Mouse (Mus musculus): ENCODE measurements around the gene Pak1ip1. TPM values are rescaled to one million over a fixed set of nuclear protein-coding genes. Genes with fewer than 3 reads are reported as not detected.

Gene Pak1ip1
- total RNA-seq, 2 experiments from 2014 or later = 40.1 to 41.5 TPM

DNA sequence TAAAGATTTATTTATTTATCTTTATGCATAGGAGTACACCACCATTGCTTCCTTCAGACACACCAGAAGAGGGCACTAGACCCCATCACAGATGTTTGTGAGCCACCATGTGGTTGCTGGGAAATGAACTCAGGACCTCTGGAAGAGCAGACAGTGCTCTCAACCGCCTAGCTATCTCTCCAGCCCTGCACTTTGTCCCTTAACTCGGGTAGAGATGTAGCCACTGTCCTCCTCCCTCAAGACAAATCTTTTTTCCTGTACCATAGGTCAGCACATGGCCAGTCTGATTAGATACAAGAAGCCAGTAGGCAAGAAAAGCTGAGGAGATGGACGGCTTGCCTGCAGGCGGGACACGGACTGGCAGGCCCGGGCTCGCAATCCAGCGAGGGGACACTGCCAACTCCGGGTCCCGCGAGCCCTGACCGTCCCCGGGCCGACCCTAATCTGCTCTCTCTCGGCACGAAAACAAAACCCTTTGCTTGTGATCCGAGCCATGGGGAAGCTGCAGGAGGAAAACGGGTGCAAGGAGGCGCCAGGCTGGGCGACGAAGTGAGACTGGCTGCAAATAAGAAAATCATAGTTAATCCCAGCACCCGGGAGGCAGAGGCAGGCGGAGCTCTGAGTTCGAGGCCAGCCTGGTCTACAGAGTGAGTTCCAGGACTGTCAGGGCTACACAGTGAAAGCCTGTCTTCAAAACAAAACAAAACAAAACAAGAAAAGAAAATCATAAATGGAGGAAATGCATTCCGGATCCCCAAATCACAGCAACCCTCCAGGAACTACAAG lies 490 bp upstream of the Pak1ip1 start:
- peak in 1 of 2 experiments; percentile 11 for DNase-seq (ENCODE audit: low spot score in 2 of 2)

DNA sequence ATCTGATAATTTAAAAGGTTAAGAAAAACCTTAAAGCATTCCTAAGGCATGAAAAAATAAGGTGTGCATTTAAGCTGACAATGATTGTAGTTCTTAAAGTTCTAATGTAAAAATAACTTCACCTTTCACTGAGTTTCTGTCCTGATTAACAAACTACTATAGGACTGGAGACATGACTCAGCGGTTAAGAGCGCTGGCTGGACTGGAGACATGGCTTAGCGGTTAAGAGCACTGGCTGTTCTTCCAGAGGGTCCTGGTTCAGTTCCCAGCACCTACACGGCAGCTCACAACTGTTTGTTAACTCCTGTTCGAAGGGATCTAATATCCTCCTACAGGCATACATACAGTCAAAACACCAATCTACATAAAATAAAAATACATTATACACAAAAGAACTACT lies 1.2 kb downstream of the Pak1ip1 start:
- DNase-seq (ENCODE audit: low spot score in 2 of 2) = no peak

DNA sequence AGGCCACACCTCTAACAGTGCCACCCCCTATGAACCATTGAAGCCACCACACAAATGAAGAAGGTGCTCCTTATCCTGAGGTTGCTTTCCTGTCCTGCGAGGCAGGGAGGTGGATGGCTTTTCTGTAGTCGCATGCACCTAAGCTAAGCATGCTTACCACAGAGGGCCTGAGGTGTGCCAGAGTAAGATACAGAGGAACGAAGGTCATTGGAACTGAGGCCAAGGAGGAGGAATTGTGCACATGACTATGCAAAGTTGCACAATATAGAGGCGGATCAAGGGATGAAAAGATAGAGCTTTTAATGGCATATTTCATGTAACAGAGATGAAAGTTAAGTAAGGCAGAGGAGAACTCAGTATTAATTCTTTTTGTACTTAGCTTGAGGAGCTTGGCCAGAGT lies 5.4 kb downstream of the Pak1ip1 start:
- no peak for DNase-seq (ENCODE audit: low spot score in 2 of 2)

DNA sequence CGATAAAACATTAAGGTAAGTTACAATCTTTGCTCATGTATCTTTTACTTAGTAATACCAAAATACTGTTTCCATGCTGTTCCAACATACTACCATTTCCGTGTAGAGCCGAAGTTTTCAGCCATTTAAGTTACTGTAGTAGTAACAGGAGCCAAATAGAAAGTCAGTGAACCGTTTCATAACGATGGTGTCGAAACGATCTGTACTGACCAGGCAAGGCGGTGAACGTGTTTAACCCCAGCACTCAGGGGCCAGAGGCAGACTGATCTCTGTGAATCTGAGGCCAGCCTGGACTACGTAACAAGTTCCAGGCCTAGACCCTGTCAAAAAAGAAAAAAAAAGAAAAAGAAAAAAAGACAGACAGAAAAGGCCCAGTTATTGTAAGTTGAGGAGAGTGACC lies 7.4 kb downstream of the Pak1ip1 start:
- no peak for DNase-seq (ENCODE audit: low spot score in 2 of 2)

DNA sequence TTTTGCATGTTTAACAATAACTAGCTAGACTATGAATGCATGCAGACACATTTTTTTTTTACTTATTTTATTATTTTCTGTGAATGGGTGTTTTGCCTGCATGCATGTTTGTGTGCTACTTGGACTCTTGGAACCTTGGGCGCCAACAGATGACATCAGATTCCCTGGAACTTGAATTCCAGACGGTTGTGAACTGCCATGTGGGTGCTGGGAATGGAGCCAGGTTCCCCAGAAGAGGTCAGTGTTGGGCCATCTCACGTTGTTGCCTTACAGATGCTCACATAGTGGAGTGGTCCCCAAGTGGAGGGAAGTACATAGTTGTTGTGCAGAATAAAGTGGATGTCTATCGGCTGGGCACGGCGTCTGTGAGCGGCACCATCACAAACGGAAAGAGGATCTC lies 8.1 kb downstream of the Pak1ip1 start:
- no peak for DNase-seq (ENCODE audit: low spot score in 2 of 2)

DNA sequence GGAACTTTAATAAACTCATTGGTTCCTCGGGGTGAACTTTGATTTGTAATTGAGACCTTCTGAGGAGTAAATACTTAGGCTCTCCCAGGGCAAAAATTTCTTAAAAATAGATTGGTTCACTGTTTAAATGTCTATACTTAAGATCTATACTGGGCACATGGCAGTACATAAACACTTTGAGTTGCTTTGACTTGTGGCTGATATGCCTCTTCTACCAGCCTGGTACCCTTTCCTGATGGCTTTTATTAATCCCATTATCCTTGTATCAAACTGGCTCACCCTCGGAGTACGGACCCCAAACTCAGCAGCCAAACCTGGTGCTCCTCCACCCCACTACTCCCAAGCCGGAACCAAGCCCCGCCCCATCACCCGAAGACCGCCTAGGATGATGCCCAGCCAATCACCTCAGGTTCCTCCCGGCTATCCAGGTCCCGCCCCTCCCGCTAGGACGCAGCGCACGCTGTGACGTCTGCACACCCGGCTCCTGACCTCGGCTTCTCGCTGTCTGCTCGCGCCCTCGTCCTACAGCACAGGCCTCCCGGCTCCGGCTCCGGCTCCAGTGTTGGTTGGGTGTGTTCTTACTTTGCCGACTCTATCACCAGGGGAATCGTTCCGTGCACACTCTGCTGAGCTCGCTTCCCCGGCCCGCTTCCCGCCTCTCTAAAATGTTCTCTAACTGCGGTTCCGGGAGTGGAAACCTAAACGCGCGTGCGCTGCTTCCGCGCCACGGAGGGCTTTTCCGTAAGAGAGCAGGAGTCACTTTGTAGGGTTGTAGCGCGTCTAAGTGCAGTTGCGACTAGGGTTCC lies 15.2 kb downstream of the Pak1ip1 start, which contains the start of gene Tmem14c:
Gene Tmem14c (plus strand): TSS at position 464 of the 806 bp plus-strand sequence.
- peak; percentile 95 to 96 for DNase-seq (ENCODE audit: low spot score in 2 of 2)

DNA sequence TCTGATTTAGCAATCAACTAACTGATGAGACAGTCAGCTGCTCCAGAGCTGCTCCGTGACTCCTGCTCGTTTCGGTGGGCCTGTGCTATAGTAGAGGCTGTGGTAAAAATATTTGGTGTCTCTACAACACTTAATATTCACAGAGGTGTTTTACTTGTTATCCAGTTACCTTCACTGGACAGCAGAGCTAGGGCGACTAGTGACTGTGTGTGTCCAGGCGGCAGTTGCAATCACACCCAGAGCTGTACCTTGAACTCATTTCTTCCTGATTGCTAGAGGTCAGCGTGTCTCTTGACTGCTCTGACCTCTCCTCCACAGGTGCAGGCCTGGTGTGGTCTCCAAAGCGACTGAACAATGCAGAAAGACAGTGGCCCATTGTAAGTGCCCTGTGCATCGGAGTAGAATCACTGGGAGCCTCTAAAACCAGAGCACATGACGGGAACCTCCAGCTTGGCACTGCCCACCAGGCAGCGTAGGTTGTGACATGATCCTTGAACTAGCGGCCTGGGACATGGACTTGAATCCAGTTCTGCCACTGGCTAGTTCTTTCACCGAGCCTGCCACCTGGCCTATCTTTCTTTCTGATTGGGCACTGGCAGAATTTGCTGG lies 16.1 kb downstream of the Pak1ip1 start:
- no peak for DNase-seq (ENCODE audit: low spot score in 2 of 2)

DNA sequence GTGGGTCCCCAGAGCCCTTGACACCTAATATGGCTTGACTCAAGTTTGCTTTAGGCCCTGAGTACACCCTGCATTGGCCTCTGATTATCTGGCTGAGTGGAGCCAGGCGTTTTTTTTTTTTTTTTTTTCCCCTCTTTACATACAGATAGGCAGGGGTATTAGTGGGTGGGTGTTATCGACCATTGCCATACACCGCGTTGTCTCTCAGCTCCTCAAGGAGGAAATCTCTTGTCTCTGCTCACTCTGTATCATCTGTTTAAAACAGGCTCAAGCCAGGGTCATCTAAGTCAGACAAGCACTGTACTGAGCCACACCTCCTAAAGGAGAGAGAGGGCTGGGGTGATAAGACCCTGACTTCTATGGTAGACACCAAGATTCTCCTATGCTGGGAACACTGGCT lies 17.0 kb downstream of the Pak1ip1 start:
- no peak for DNase-seq (ENCODE audit: low spot score in 2 of 2)

DNA sequence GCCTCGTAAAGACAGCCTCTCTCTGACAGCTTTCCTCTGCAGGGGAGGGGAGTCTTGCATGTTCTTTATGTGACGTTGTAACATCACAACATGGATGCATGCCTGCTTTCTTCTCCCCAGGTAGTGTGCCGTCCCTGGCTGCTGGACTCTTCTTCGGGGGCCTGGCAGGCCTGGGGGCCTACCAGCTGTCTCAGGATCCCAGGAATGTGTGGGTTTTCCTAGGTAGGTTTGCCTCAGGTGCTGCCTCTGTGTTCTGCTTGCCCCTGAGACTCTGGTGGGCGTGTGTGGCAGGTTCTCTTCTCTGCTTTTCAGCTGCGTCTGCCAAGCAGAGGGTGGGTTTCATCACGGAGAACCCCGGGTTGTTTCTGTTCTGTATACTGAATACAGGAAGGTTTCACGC lies 17.4 kb downstream of the Pak1ip1 start:
- DNase-seq (ENCODE audit: low spot score in 2 of 2) = no peak

DNA sequence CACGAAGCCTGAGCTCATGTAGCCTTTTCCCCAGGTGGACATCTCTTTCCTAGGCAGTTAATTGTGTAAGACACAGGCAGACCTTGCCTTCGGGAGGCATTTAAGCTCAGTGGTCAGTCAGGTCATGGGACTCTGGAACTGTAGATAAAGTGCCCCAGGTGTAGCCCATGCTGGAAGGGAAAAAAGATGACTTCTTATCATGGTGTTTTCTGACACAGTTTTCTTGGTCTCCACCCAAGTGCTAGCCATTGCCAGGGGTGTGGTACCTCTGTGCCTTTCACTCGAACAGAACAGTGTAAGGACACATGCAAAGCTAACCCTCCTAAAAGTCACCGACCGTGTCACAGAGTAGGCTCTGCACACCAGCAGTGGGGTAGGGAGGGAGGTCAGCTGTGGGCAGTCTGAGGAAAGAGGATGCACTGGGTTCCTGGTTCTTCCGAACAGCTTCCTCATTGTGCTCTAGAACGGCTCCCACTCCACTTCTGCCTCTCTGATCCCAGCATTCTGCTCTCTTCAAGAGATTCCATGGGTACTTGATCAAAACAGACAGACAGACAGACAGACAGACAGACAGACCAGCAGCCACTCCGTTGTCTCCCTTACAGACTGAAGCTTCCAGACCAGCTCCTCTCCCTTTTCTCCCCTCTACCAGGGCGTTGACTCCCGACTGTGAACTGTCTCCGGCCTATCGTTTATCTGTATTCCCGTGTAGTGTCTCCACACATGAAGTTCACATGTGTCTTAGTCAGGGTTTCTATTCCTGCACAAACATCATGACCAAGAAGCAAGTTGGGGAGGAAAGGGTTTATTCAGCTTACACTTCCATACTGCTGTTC lies 18.2 kb downstream of the Pak1ip1 start:
- no peak for DNase-seq (ENCODE audit: low spot score in 2 of 2)

DNA sequence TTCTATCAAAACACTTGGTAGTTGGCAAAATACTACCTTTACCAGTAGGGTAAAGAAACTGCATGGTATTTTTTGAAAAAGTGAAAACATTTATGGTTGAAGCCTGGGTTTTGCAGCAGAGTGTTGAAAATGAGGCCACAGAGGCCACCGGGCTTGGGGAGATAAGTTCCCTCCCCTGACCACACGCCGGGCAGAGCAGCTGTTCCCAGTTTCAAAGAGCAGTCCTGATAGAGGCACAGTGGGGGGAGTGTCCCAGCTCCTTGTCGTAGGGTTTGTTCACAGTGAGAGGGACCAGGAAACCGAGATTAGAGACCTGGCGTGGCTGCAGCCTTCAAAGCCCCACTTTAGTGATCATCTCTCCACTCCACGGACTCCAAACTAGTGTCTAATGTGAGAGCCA lies 19.7 kb downstream of the Pak1ip1 start:
- no peak for DNase-seq (ENCODE audit: low spot score in 2 of 2)

DNA sequence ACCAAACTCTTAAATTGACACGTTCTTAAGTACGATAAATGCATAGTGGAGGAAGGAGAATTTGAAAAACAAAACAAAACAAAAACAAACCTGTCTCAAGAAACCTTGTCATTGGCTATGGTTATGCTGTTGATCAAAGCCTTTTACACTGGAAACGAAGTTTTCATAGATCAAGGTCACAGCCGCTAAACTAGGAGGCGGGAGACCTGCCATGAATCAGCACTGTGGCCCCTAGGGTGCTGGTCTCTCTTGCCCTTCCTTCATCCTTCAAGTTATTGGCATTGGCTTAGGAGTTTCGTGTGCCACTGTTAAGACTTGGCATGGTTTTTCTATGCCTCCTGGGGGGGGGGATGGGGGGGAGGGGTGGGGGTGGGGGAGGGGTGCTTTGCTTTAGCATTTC lies 20.8 kb downstream of the Pak1ip1 start:
- DNase-seq (ENCODE audit: low spot score in 2 of 2) = no peak

DNA sequence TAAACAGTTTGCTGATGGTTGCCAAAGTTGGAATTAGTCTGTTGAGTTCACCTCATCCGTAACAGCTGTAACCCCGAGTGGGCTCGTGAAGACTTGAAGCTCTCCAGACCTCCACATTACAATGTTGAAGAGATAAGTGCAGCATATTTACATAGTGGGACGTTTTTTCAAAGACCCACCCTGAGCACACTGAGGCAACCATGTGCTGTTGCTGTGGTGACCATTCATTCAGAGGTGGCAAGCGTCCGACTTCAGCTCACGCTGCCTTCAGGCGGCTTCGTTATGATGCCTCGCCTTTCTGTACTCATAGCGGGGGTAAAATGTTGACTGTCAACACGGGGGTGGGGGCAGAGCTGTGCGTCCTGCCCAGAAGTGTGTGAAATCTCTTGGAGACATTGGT lies 21.3 kb downstream of the Pak1ip1 start:
- DNase-seq (ENCODE audit: low spot score in 2 of 2) = no peak

DNA sequence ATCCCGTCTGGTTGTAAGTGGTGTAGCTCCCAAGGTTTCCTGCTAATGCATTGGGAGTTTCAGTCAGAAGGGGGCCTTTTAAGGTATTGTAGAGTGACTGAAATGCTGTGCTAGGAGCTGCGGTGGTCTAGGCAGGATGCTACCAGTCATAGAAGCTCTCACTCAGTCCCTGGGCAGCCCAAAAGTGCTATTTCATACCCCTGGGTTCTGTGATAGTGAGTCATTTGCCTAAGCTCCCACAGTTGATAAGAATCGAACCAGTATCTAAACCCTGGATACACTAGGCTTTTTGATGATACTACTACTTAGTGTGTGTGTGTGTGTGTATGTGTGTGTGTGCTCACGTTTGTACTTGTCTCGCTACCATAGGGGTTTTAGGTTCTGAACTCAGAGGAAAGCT lies 29.3 kb downstream of the Pak1ip1 start:
- DNase-seq (ENCODE audit: low spot score in 2 of 2) = no peak

DNA sequence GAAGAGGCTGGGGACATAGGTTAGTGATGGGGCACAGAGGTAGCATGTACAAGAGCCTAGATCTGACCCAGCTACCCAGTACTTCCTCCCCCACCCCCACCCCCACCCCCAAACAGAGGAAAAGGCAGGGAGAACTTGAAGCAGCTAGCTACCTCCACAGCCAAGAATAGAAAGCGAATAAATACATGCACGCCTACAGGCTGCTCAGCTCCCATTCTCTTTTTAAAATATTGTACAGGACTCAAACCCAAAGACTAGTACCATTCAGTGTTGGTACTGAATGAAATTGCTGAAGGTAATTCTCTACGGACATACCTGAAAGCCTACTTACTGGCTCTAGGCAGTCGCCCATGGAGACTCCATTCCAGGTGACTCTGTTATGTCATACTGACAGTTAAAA lies 41.7 kb downstream of the Pak1ip1 start:
- no peak for DNase-seq (ENCODE audit: low spot score in 2 of 2)

DNA sequence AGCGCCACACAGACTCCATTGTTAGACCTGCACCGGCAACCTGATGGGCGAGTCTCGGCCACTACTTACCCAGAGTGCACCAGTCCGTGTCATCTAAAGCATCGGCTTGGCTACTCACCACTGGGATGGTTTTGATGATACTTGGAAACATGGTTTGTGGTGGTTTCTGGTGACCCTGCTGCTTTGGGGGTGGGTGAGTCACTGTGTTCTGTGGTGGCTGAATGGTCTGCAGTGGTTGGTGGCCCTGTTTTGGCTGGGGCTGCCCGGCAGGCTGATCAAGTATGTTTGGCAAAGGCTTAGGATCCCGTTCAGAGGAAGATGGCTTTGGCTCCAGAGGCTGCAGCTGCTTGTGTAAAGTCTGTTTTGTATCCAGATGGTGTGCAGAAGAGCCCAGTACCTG lies 45.1 kb downstream of the Pak1ip1 start:
- DNase-seq (ENCODE audit: low spot score in 2 of 2) = no peak

DNA sequence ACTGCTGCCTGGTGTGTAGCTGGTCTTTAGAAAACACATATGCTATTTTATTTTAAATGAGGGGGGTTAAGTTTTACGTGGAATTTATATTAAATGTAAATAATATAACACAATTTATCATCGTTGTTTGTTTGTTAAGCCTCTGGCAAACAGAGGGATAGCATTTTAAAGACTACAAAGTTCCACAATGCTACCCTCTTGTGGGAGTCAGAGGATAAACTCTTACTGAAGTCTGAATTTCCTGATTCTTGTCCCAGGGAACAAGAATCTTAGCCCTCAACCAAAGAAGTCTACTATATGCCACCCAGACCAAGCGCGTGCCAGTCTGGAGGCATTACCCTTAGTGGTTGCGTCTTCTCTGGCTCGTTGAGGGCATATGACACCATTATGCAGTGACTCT lies 46.5 kb downstream of the Pak1ip1 start:
- no peak for DNase-seq (ENCODE audit: low spot score in 2 of 2)

DNA sequence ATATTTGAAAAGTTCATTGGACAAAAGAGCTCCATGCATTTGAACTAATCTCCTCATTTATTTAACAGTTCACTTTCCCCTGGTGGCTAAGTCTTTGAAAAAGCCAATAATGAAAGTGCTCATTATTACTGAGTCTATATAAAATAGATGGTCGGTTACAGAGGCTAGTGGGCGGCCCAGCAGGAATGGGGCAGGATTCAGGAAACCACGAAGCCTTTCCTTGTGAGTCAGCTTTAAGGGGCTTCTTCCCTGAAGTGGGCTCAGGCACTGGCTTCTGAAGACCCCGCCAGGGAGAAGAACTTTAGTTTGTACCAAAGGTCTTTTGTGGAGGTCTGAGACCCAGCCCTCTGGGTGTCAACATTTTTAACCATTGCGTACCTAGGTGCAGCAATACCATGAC lies 51.1 kb downstream of the Pak1ip1 start:
- no peak for DNase-seq (ENCODE audit: low spot score in 2 of 2)
